Mouse (Mus musculus) olfactory bulb, adult 2 months (tissue): ENCODE data around the gene Spry2.

Source experiments
- CTCF ChIP-seq: fragments of 200-500 bp; IDR thresholded peaks from 2 replicates; pipeline ENCODE4 v1.5.1; 2012; ENCODE audit warnings: low read depth, mild to moderate bottlenecking, low read length, moderate library complexity; ENCODE audit not compliant: insufficient read depth
- POLR2A ChIP-seq: fragments of 200-500 bp; IDR thresholded peaks from 2 replicates; pipeline ENCODE4 v1.6.1; 2012; ENCODE audit warnings: mild to moderate bottlenecking, low read depth, low read length, moderate library complexity; ENCODE audit not compliant: insufficient read depth

- TF ChIP-seq CTCF, result no peak
- no peak for TF ChIP-seq POLR2A
Observed at GRCm38 (mm10) chr14:105859876-105860275, 36.7 kb downstream of the Spry2 start.
